Mouse (Mus musculus): ENCODE measurements around the gene Vstm2b. TPM values are rescaled to one million over a fixed set of nuclear protein-coding genes. Genes with fewer than 3 reads are reported as not detected.

The Vstm2b gene
- not detected for polyA plus RNA-seq (2017; shearing (Covaris generic))

GRCm38 (mm10) chr7:40898096-40898710 lies at the start of gene Vstm2b:
Gene Vstm2b, plus strand, starts transcription at chr7:40898328.

Other genes with a start within 250 kb of the Vstm2b start
- gene 4930433I11Rik, start 89.2 kb downstream of the Vstm2b start, polyA plus RNA-seq (2017; shearing (Covaris generic)), result not detected
- not detected for gene Gm4884, start 134.4 kb downstream of the Vstm2b start, polyA plus RNA-seq (2017; shearing (Covaris generic))